Mouse (Mus musculus) heart, embryonic 16.5 days (tissue): Measurements from ENCODE around the gene Sun2. TPM values are rescaled to one million over a fixed set of nuclear protein-coding genes. Genes with fewer than 3 reads are reported as not detected.
A peak's percentile ranks its signal among the peaks of the same experiment; 100 is the strongest.

Experiments used
- ATAC-seq: fragments of 200-750 bp; cut with Nextera tagmentation; replicated peaks from 2 replicates; pipeline ENCODE4 v1.8.0; 2017; ENCODE audit warnings: moderate number of reproducible peaks; ENCODE audit not compliant: insufficient read depth, low FRiP score; ENCODE audit errors: extremely low read depth
- H3K27ac ChIP-seq: fragments of 300-500 bp; sonication (generic); 2 replicates; pipeline ENCODE4 v1.5.1; 2014; ENCODE audit warnings: mild to moderate bottlenecking, low read length, control low read depth, moderate library complexity
- H3K27me3 ChIP-seq: fragments of 300-500 bp; sonication (generic); 2 replicates; pipeline ENCODE4 v1.6.1; 2014; ENCODE audit warnings: low read length, mixed read lengths; ENCODE audit not compliant: control insufficient read depth, insufficient read depth
- H3K36me3 ChIP-seq: fragments of 300-500 bp; sonication (generic); 2 replicates; pipeline ENCODE4 v1.6.1; 2014; ENCODE audit not compliant: control insufficient read depth, insufficient read depth
- H3K4me1 ChIP-seq: fragments of 300-500 bp; sonication (generic); 2 replicates; pipeline ENCODE4 v1.6.1; 2014; ENCODE audit warnings: low read length, mixed read lengths; ENCODE audit not compliant: control insufficient read depth, insufficient read depth
- H3K4me2 ChIP-seq: fragments of 300-500 bp; sonication (generic); 2 replicates; pipeline ENCODE4 v1.6.1; 2014; ENCODE audit warnings: low read depth, mild to moderate bottlenecking, control low read depth, low read length
- H3K4me3 ChIP-seq: fragments of 300-500 bp; sonication (generic); 2 replicates; pipeline ENCODE4 v1.5.1; 2014; ENCODE audit warnings: mild to moderate bottlenecking, control low read depth, low read length
- H3K9ac ChIP-seq: fragments of 300-500 bp; sonication (generic); 2 replicates; pipeline ENCODE4 v1.6.1; 2014; ENCODE audit warnings: low read length, control low read depth
- H3K9me3 ChIP-seq: fragments of 300-500 bp; sonication (generic); replicated peaks from 2 replicates; pipeline ENCODE4 v1.6.1; 2016; ENCODE audit warnings: low read length; ENCODE audit not compliant: control insufficient read depth
- WGBS: fragments of 180-500 bp; shearing (Covaris S2); extraction: QIAGEN DNeasy Blood & Tissue Kit; methylation state at CpG from one replicate; pipeline ENCODE4 v1.1.7; 2014; 5-methylcytosine and 5-hydroxymethylcytosine counted together
- polyA plus RNA-seq: library from polyadenylated mRNA; unstranded; fragments of >200 nt; fragmentation: Nextera tagmentation; extraction: Ambion mirVana; gene quantifications from 2 replicates; pipeline ENCODE4 v1.2.1, GENCODE M21; 2015

Gene Sun2
- polyA plus RNA-seq, 1 experiment from 2014 or later, result 7.9 TPM

- Histone ChIP-seq H3K27ac (no peak overlapping the region), H3K36me3 (peaks cover 5% of the 10 kb centered on the region; the same call in 1 of the 2 replicates), H3K9me3 (no peaks in the 10 kb centered on the region), H3K4me3 (no peak overlapping the region), H3K4me2 (no peak overlapping the region), H3K27me3 (no peaks in the 10 kb centered on the region), H3K4me1 (peaks cover 28% of the 10 kb centered on the region), H3K9ac (no peak overlapping the region)
- ATAC-seq, result no peak
- 95% methylated on average over 2 of the region's 2 CpGs for WGBS
Observed at GRCm38 (mm10) chr15:79696508-79696907, 45.8 kb downstream of the Sun2 start.

- 49% methylated on average over 3 of the region's 3 CpGs for WGBS
- Histone ChIP-seq H3K4me3 (no peak overlapping the region), H3K27ac (no peak overlapping the region), H3K9me3 (no peaks in the 10 kb centered on the region), H3K4me2 (no peak overlapping the region), H3K4me1 (peaks cover 30% of the 10 kb centered on the region), H3K36me3 (peaks cover 5% of the 10 kb centered on the region; the same call in 1 of the 2 replicates), H3K9ac (no peak overlapping the region), H3K27me3 (no peaks in the 10 kb centered on the region)
- no peak for ATAC-seq
Observed at GRCm38 (mm10) chr15:79695516-79695915, 46.8 kb downstream of the Sun2 start.

- Histone ChIP-seq H3K36me3 (peaks cover 5% of the 10 kb centered on the region; the same call in 1 of the 2 replicates), H3K27ac (no peak overlapping the region), H3K27me3 (no peaks in the 10 kb centered on the region), H3K4me3 (no peak overlapping the region), H3K4me1 (peaks cover 34% of the 10 kb centered on the region), H3K4me2 (no peak overlapping the region), H3K9me3 (no peaks in the 10 kb centered on the region), H3K9ac (no peak overlapping the region)
- 77% methylated on average over 4 of the region's 4 CpGs for WGBS
- no peak for ATAC-seq
Observed at GRCm38 (mm10) chr15:79694512-79694911, 47.8 kb downstream of the Sun2 start.

- H3K4me1 ChIP-seq, result peaks cover 35% of the 10 kb centered on the region
- H3K4me3 ChIP-seq, result no peak overlapping the region; the same call in 1 of the 2 replicates
- no peaks in the 10 kb centered on the region for H3K27me3 ChIP-seq
- H3K9ac ChIP-seq, result no peak overlapping the region; the same call in 1 of the 2 replicates
- 59% methylated on average over 11 of the region's 11 CpGs for WGBS
- H3K4me2 ChIP-seq, result peak overlapping the region; percentile 24; the same call in 1 of the 2 replicates
- H3K36me3 ChIP-seq, result peaks cover 5% of the 10 kb centered on the region; the same call in 1 of the 2 replicates
- H3K9me3 ChIP-seq, result no peaks in the 10 kb centered on the region
- ATAC-seq, result no peak
- H3K27ac ChIP-seq, result no peak overlapping the region
Observed at GRCm38 (mm10) chr15:79693740-79694139, 48.6 kb downstream of the Sun2 start.

GRCm38 (mm10) chr15:79692334-79692733 lies 50.0 kb downstream of the Sun2 start:
- H3K4me1 ChIP-seq, result peaks cover 39% of the 10 kb centered on the region
- no peak for ATAC-seq
- WGBS, result 89% methylated on average over 5 of the region's 5 CpGs

GRCm38 (mm10) chr15:79691023-79691508 lies 51.3 kb downstream of the Sun2 start:
- Histone ChIP-seq H3K4me2 (peak overlapping the region; percentile 85), H3K27ac (peak overlapping the region; percentile 80), H3K9me3 (no peaks in the 10 kb centered on the region), H3K9ac (peak overlapping the region; percentile 81), H3K4me3 (peak overlapping the region; percentile 74), H3K27me3 (no peaks in the 10 kb centered on the region), H3K36me3 (peaks cover under 1% of the 10 kb centered on the region; the same call in 1 of the 2 replicates), H3K4me1 (peaks cover 40% of the 10 kb centered on the region)
- WGBS, result under 1% methylated on average over 48 of the region's 53 CpGs
- ATAC-seq, result peak; percentile 1; the same call in 1 of the 2 replicates

More at GRCm38 (mm10) chr15:79692334-79692733, 50.0 kb downstream of the Sun2 start:
- peaks cover 5% of the 10 kb centered on the region; the same call in 1 of the 2 replicates for H3K36me3 ChIP-seq
- H3K4me3 ChIP-seq, result no peak overlapping the region
- H3K27ac ChIP-seq, result no peak overlapping the region
- H3K4me2 ChIP-seq, result peak overlapping the region; percentile 85
- H3K9me3 ChIP-seq, result no peaks in the 10 kb centered on the region
- no peaks in the 10 kb centered on the region for H3K27me3 ChIP-seq
- no peak overlapping the region for H3K9ac ChIP-seq

- Histone ChIP-seq H3K27me3 (no peaks in the 10 kb centered on the region), H3K27ac (peak within 1 kb of the TSS; percentile 83), H3K4me2 (peak within 1 kb of the TSS; percentile 85), H3K9me3 (no peaks in the 10 kb centered on the region), H3K36me3 (no peaks in the 10 kb centered on the region), H3K9ac (peak within 1 kb of the TSS; percentile 81), H3K4me1 (peaks cover 45% of the 10 kb centered on the region), H3K4me3 (peak within 1 kb of the TSS; percentile 74)
- ATAC-seq, result peak; percentile 92
- WGBS, result under 1% methylated on average over 45 of the region's 45 CpGs
Observed at GRCm38 (mm10) chr15:79690426-79691022, 51.8 kb downstream of the Sun2 start, which contains the start of gene Gtpbp1. Gtpbp1 (plus strand) TSS chr15:79690845.

GRCm38 (mm10) chr15:79689662-79690425 lies 52.5 kb downstream of the Sun2 start:
- WGBS, result 13% methylated on average over 24 of the region's 24 CpGs
- peak overlapping the region; percentile 84 for H3K4me2 ChIP-seq
- H3K9me3 ChIP-seq, result no peaks in the 10 kb centered on the region
- no peak for ATAC-seq
- no peaks in the 10 kb centered on the region for H3K36me3 ChIP-seq
- H3K9ac ChIP-seq, result peak overlapping the region; percentile 58
- peaks cover 50% of the 10 kb centered on the region for H3K4me1 ChIP-seq
- peak overlapping the region; percentile 74 for H3K4me3 ChIP-seq
- no peaks in the 10 kb centered on the region for H3K27me3 ChIP-seq
- peak overlapping the region; percentile 83 for H3K27ac ChIP-seq
